Mouse (Mus musculus) retina, embryonic 14.5 days (tissue): ENCODE measurements at regions not wholly inside any gene's neighbourhood (a gene's known extent, or its start where the extent isn't known, plus 50 kb on each side); places are given as distances from the start of the nearest gene placed in this dataset.

Source experiments
- DNase-seq: peaks from one replicate; pipeline ENCODE4 v3.0.0-alpha.2; 2015; ENCODE audit warnings: low spot score

DNA sequence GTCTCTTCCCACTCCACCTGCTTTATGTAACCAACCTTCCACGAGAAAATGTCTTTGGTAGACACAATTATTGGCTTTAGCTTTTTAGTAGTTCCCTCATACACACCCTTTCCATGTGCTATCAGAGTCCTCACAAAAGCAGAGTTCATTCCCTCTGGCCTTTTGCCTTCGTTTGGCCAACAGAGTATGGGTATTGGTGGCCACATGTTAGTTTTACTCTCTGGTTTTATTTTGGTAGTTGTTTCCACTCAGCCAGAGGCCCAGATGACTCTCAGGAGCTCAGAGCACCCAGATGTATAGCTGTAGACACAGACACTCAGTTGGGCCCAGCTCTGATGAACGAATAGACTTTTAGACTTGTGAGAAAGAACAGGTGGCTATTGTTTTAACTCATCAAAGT is 286.4 kb downstream of the Pten start:
- no peak for DNase-seq

DNA sequence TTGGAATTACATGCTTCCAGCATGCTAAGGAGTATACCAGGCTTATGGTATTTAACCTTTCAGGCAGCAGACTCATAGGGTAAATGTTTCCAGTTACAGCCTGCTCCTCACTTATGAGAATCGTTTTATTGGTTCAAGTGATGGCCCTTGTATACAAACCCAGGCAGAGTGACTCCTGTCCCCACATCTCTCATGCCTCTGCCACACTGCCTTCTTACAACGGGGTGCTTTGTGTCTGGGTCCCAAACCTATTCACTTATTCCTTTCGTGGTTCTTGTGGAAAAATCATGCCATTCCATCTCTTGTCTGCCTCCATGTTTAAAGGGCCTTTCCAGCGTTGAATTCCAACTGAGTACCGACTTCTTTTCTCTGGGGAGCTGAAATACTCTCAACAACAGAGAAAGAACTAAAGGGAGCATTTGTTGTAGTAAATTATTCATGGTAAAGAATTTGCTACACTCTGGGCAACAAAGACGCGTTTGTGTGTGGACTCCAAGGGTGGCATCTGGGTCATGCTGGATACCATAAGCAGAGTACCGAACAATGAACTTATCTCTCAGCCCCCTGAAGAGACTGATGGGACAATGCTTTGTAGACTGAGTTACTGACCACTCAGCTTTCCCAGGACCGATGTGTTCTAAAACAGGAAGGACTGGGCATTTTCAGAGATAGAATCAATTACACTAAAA is 291.6 kb downstream of the Pten start:
- DNase-seq, result no peak

DNA sequence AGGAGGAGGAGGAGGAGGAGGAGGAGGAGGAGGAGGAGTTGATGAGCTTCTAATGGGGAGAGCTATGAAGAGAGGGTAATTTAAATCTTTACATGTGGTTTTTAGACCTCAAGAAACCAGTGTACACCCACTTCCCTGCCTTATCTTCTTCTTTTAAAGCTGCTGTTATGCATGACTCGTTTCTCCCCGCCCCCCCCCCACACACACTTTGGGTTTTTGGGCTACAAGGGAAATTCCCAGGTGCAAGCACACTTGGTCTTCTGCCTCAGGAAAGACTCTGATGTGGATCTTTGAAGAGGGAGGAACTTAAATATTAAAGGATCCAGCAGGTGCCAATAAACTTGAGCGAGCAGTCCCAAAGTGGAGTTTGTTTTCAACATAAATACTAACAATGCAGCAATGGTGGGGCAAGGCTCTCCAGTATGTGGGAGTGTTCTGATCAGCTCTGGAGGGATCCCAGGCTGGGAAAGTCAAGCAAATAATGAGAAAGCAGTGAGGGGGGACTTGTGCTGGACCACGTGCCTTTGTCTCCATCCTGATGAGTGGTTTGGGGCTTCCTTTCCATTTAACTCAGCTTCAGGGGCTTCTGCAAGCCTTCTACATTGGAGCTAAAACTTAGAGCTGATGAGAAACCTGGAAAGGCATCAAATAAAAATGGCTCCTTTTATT is 296.0 kb downstream of the Pten start:
- DNase-seq, result no peak

DNA sequence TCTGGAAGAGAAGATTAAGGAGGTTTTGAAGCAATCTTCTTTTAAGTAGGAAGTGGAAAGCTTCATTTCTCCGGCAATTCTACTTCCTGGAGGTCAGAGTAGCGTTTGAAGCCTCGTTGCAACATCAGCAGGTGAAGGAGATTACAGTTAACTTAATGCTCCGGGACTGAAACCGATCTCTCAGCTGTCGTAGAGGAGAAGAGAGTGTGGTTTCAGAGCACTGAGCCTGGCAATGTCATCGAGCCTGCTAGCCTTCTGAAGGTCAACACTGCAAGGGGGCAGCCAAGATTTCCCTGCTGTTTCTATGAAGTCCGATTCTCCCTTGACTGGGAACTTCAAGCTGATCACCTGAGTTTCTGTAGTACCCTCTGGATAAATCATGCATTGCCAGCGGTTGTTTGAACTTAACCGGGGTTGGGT is 299.1 kb downstream of the Pten start:
- no peak for DNase-seq

DNA sequence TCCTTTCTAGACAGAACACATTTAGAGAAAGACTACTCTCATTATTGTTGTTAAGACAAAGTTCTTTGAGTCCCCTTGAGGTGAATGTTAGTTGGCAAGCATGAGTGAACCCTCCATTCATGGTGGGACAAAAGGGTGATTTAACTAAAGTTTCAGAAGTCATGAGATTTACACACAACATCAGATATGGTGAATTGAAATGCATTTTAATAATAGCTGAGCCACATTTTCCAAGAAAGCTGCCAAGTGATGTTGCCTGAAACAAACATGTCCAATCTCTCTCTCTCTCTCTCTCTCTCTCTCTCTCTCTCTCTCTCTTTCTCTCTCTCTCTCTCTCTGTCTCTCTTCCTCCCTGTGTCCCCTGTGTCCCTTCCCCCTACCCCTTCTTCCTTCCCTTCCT is 303.7 kb downstream of the Pten start:
- no peak for DNase-seq

DNA sequence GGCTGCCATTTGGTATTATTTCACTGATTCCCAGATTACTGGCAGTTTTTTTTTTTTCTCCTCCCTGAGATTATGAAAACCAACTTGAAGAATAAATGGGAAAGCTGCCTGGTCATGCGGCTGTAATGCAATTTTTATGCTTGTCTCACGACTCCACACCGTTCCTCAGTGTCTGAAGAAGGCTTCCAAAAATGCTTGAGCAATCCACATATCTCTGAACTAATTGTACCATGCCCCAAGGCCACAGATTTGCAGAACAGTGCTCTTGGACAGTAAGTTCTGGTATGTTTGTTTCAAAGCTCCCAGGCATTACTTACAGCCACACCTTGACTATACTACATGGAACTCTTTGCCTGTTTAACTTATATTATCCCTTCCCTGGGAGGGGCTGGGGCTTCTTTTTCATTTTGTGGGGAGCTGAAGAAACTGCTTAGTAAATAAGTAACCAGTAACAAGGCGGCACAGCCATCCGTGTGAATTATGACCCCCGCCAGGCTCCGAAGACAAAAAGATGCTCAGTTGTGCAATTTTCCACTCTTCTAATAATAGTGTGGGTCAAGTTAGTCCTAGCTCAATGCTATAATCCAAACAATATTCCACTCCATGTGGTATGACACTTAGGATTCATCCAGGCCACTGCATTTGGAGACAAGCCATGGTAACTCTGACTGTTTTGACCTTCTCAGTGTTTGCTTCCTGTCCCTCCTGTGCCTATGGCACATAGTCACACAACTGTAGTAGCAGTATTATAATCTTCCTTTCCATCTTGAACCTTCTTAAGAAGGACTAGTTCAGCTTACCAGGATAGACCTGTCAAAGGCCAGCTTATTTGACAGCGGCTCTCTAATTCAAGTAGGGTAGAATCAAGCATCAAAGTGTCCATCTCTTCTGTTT is 305.1 kb downstream of the Pten start:
- DNase-seq, result no peak

DNA sequence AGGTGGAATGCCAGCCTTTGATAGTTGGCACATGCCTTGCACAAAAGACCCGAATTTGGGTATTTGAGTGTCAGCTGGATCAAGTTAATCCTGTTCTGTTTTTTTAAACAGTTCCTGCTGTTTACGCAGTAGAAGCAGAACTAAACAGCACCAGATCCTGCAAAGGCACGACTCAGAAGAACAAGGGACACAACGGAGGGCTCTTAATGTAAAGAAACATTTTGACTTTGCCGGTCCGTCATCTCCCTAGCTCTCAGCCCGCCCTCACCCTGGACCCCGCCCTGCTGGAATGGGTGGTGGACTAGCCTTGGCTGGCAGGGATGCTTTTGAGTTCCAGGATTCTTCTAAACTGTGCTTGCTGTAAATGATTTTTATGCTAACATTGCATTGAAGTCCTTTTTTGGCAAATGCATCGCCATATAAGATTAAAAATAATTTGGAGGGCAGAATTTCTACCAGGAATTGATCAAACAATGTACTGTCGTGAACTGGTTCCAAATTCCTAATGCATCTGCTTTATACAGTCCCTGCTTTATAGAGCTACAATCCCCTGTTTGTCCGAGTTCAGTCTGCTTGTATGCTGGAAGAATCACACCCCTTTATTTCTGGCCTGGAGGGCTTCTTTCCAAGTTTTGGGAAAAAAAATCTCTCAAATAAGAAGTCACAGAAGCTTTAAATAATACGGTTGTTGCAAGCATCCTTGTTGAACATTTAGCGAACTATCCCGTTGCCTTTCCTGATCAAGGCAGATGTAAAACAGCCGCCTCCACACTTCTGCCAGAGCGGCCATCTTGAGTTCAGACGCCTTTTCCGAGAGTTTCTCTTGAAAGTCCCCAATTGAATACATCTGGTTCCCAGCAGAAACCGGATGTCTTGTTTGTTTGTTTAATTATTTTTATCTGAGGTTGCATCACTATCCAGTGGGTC is 308.2 kb downstream of the Pten start:
- no peak for DNase-seq

DNA sequence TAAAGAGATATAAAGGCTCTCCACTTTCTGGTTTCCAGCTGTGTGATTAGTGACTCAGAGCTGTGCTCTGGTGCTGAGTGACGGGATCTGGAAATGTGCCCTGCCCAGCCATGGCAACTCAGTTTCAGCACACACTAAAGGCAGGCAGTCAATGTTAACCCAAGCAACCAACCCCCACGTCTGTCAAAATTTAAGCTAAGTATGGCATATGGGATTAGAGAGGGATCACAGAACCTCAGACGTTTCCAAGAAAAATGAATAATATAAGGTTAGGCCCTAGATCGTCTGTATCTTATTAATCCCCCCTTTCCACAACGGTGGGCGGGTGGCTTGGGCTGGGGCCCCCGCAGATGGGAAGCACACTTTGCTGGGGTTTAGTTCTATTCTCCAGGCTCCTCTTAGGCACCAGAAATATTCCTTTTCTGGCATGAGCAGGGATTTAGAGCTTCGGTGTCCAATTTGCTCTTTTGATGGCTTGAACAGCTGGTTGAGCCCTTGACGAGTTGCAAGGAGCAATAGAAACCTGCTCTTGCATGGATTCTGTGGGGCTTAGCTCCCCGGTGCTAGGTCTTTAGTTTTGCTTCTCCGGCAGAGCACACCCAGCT is 311.2 kb downstream of the Pten start:
- DNase-seq, result no peak

DNA sequence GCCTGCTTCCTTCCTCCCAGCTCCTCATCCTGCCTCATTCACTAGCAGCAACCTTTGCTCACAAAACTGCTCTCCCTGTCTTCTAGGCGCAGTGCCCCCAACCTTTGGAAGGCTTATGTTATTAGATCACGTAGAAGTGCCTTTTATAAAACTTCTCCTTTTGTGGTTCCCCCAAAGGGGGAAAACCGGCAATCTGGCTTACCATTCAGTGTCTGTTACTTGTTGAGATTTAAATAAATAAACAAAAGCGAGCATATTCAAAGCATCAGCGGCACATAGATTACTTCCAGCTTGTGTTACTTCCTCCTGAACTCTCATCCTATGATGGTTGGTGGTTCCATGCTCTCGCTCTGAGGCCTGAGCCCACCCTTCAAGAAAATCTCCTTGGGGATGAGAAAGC is 312.5 kb downstream of the Pten start:
- no peak for DNase-seq

DNA sequence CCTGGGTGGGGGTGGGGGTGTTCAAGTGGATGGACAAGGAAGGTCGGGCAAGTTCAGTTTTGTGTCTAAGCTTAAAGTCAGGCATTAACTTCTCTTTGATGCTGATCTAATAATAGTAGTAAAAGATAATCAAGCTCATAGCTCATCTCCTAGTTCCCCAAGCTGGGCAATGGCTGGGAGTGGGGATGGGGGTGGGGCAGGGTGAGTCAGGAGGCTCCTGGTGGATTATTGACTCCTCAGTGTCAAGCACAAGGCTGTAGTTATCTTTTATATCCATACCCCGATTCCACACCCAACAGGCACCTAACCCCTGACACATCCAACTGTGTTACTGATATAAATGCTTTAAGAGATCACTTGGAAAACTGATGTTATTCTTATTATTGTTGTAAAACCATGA is 315.0 kb downstream of the Pten start:
- DNase-seq, result no peak

DNA sequence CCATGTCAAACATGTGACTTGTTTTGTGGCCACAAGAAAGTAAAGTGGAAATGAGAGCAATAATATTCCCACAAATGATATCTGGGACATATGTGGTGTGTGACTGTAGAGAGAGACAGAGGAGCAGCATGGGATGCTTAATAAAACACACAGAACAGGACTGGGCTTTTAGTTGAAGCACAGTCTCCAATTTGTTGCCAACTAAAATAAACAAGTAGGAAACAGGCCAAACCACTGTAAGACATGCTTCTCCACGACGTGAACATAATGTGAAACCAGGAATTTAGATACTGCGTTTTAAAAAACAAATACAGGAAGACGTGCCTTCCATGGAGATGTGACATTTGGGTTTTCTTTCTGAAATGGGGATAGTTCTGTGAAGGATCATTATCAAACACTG is 317.2 kb downstream of the Rnls start:
- DNase-seq, result no peak

DNA sequence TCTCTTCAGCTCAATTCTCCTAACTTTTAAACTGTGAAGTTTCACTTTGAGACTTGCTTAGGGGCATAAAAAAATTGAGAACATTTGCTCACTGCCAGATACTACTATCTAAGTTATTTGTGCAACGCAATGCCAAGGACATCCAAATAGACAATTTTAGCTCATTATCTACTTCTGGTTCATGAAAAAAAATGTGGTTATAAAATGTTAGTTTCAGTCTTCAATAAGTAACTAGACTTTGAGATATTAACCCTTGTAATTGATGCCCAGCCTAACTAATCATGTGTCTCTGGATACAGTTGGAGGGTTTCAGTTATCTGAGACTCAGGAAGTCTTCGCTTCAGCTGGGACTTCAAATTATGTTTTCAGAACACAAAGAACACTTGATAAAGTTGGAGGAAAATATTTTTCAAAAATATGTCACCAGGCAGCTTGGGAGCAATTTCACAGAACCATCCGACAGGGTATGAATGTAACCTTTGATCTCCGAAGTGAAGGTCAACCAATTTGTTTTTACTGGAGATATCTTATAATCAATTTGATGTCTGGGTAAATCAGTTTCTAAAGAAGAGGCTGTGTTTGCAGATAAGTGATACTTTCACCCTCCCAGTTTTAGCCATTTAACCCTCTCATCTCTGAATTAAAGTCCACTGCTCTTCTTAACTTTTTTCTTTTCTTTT is 313.3 kb downstream of the Rnls start:
- no peak for DNase-seq

DNA sequence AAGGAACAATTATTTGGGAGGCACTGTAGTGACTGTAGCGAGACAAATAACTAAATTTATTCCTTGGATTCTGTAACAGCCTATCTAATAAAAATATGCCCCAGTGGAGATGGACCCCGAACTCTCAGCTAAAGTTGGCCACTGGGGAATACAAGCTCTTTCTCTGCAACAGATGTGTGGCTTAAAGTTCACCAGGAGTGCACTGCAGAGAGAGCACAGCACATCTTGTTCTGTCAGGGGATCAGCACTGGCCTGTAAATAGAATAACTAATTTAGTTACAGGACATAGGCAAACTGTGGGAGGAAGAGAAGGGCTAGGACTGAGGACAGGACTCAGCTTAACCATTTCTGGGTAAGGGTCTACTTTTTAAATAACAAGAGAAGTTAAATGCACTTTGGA is 312.1 kb downstream of the Rnls start:
- DNase-seq, result no peak

DNA sequence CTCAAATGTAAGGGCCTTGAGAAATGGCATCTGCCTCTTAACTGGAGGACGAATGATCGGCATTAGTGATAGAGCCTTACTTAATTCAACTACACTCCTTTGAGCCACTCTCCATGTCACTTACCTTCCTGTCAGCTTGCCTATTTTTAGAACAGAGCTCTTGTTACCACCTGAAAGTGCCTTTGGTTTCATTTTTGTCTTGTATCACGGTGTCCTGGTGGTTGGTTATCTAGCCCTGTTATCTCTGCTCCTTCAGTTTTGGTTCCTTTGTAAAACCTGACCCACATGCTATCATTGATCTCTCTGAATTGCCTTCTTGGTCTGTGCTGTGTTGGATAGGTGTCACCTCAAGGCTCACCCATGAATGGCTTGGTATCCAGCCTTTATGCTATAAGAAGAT is 310.6 kb downstream of the Rnls start:
- no peak for DNase-seq

DNA sequence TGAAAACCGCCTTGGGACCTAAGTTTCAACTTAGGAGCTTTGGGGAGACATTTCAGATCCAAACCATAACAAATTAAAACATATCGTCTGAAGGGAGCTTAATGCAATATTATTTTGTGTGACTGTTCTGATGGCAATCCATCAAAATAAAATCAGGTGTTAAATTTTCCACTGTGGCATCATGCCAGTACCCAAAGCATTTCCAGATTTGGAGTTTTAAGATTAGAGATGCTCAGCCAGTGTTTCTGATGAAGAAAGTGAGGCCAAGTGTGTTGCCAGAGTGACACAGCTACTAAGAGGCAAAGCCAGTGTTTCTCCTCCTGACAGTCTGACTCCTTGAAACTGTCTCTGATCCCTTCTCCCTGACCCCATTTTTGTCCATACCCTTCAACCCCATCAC is 308.7 kb downstream of the Rnls start:
- no peak for DNase-seq

DNA sequence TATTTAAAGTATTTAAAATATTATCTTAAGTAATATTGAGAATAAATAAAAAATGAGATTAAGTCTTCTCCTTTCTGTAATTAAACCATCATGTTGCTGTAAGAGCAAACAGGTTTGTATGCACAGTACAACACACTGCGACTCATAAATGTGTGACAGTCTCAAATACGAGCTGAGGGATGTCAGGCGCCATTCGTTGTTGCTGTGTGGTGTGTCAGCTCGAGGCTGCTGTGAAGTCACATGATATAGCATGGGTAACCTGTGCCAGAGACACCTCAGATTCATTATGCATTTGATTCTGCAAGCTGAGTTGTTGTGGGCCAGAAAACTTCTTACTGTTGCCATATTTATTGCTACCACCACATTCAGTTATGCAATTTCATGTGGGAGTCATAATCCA is 307.4 kb downstream of the Rnls start:
- no peak for DNase-seq
